Mouse (Mus musculus): Measurements from ENCODE around the gene Lzts3.
"Not testable (repeated sequence)": the region's sequence is repeated elsewhere in the genome, so short reads cannot be mapped to it uniquely, and the experiment has no call there.

Lzts3 gene

GRCm38 (mm10) chr2:130642684-130643369 is at the start of gene Lzts3:
Gene Lzts3, minus strand, starts transcription at chr2:130642803.
- DNase-seq (ENCODE audit: low read depth, low spot score) = peak; percentile 79

GRCm38 (mm10) chr2:130689011-130689410 is 46.4 kb upstream of the Lzts3 start:
- DNase-seq (ENCODE audit: low read depth, low spot score) = no peak

GRCm38 (mm10) chr2:130685426-130685825 is 42.8 kb upstream of the Lzts3 start:
- DNase-seq (ENCODE audit: low read depth, low spot score) = no peak

- no peak for DNase-seq (ENCODE audit: low read depth, low spot score)
Measured at GRCm38 (mm10) chr2:130681531-130681930, 38.9 kb upstream of the Lzts3 start.

DNA sequence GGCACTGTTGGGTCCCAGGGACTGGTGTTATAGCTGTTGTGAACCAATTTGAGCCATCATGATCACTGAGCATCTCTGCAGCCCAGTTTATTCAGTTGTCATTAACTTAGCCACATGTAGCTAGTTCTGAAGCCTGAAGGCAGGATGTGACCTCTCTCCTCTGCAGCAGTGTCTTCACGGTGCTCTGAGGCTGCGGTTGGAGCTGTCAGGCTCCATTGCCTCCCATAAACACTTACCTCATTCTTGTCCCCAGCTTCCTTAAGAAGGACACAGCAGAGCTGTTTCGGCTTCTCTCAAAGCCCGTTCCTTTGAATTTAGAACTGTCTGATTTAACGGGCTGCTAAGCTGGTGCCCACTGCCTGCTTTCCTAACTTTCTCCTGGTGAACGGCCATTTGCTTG is 37.3 kb upstream of the Lzts3 start:
- DNase-seq (ENCODE audit: low read depth, low spot score) = no peak

DNA sequence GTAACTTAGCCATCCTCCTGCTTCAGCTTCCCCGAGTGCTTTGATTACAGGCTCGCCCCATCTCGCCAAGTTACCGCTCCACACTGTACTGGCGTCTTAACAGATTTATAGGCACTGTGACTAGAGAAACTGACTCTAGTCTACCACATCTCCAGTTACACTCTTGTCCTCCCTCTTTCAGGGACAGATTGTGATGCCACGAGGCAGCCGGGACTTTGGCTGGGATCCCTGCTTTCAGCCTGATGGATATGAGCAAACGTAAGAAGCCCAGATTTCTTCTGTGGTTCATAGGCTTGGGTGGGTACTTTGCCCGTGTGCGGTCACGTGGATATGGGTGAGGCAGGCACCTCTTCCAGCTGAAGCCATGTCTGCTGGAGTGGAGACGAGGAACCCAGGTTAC is 36.6 kb upstream of the Lzts3 start:
- no peak for DNase-seq (ENCODE audit: low read depth, low spot score)

GRCm38 (mm10) chr2:130677211-130677610 is 34.6 kb upstream of the Lzts3 start:
- DNase-seq (ENCODE audit: low read depth, low spot score) = no peak

DNA sequence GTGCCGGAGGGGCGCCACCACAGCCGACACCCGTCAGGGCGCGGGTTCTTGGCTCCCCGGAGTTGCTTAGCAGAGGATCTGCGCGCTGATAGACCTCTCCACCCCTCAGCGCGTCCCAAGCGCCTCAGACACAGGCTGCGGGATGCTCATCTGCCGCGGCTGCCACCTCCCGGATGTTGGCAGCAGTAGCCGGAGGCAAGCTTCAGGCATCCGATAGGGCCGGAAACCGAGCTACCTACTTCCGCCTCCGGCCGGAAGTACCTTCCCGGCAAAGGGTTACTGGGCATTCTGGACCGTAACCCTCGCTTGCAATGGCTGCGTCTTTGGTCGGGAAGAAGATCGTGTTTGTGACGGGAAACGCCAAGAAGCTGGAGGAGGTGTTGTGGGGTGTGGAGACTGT is 25.0 kb upstream of the Lzts3 start, which contains the start of gene Itpa:
Itpa (plus strand) TSS at position 52 of the 400 bp plus-strand sequence.
- peak; percentile 77 for DNase-seq (ENCODE audit: low read depth, low spot score)

DNA sequence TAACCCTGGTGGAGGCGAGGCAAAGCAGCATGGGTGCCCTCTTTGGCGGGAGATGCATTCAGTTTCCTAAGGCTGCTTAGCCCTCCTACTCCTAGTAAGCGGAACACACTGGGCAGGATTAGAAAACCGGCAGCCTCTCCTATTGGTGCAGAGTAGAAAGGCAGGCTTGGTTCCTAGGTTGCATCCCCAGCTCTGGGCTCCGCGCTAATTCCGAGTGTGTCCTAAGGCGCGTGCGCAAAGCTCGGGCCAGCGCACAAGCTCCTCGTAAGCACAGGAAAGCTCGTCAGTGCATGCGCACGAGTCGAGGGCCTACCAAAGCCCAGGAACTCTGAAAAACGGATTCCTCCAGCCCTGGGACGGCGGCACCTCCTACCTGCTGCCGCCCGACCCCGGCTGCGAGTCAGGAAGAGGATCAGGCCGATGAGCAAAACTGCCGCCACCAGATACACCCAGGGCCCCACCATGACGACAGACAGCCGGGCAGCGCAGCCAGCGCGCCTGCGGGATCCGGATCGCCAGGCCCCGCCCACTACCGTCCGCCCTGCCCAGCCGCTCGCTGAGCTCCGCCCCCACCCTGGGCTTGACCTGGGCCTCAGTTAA is 21.6 kb upstream of the Lzts3 start, which contains the start of gene Ddrgk1:
Ddrgk1 (minus strand) TSS at position 558 of the 600 bp plus-strand sequence.
- DNase-seq (ENCODE audit: low read depth, low spot score) = peak; percentile 93

GRCm38 (mm10) chr2:130663342-130663741 is 20.7 kb upstream of the Lzts3 start:
- DNase-seq (ENCODE audit: low read depth, low spot score) = no peak

DNA sequence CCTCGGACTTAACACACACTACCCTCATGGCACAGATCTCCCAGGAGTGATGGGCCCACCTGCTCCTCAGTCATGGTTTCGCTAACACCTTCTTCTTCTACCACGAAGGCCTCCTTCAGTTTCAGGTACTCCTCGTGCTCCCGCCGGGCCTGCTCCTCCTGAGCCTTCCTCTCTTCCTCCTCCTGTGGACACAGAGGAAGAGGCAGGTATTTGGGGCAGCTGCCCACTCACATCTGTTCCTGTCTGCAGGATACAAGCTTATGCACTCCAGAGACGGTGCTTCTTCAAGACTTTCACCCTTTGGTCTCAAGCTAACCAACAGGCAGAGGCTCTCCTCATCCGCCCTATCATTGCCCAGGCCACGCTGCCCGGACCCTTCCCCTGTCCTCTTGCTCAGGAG is 15.9 kb upstream of the Lzts3 start:
- no peak for DNase-seq (ENCODE audit: low read depth, low spot score)

- DNase-seq (ENCODE audit: low read depth, low spot score) = no peak
Measured at GRCm38 (mm10) chr2:130657541-130657940, 14.9 kb upstream of the Lzts3 start.

GRCm38 (mm10) chr2:130656536-130656935 is 13.9 kb upstream of the Lzts3 start:
- no peak for DNase-seq (ENCODE audit: low read depth, low spot score)

- no peak for DNase-seq (ENCODE audit: low read depth, low spot score)
Measured at GRCm38 (mm10) chr2:130655660-130656339, 13.2 kb upstream of the Lzts3 start.

DNA sequence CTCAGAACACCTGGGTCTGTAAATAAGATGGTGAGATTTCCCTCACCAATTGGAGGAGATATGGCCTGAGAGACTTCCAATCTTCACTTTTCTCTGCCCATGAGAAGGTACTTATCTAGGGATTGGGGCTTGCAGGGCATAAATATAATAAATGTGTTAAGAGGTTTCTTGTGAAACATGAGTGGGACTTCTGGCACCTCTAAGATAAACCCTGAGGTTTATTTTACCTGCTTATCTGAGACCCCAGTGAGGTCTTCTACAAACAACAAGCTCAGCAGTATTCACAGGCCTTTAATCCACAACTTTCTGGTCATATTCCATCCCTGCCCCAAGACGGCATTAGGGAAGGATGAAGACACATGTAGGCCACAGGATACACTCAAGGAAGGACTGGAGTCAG is 11.2 kb upstream of the Lzts3 start:
- DNase-seq (ENCODE audit: low read depth, low spot score) = no peak

- no peak for DNase-seq (ENCODE audit: low read depth, low spot score)
Measured at GRCm38 (mm10) chr2:130653303-130653702, 10.7 kb upstream of the Lzts3 start.

DNA sequence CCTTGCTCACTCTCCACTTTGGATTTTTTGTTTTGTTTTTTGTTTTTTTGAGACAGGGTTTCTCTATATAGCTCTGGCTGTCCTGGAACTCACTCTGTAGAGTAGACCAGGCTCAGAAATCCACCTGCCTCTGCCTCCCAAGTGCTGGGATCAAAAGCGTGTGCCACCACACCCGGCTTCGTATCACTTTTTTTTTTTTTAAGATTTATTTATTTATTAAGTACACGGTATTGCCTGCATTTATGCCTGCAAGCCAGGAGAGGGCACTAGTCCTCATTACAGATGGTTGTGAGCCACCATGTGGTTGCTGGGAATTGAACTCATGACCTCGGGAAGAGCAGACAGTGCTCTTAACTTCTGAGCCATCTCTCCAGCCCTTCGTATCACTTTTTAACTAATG is 6.4 kb upstream of the Lzts3 start:
- DNase-seq (ENCODE audit: low read depth, low spot score) = not testable (repeated sequence)

DNA sequence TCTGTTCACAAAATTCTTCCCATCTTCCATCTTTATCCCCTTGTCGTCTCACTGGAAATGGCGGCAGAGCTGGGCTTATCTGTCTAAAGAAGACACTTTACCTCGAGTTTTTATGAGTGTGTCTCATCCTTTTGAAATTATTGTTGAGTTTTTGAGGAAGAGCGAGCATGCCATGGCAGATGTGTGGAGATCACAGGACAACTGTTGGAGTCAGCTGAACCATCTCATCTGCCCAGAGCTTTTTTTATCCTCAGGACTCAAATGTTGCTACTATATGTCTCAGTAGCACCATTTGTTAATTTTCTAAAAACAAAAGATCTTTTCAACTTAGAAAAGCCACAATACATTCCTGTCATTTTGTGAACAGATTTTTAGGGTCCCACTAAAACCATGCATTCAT is 2.6 kb upstream of the Lzts3 start:
- no peak for DNase-seq (ENCODE audit: low read depth, low spot score)

GRCm38 (mm10) chr2:130642197-130642660 is 374 bp downstream of the Lzts3 start:
- peak; percentile 28 for DNase-seq (ENCODE audit: low read depth, low spot score)

DNA sequence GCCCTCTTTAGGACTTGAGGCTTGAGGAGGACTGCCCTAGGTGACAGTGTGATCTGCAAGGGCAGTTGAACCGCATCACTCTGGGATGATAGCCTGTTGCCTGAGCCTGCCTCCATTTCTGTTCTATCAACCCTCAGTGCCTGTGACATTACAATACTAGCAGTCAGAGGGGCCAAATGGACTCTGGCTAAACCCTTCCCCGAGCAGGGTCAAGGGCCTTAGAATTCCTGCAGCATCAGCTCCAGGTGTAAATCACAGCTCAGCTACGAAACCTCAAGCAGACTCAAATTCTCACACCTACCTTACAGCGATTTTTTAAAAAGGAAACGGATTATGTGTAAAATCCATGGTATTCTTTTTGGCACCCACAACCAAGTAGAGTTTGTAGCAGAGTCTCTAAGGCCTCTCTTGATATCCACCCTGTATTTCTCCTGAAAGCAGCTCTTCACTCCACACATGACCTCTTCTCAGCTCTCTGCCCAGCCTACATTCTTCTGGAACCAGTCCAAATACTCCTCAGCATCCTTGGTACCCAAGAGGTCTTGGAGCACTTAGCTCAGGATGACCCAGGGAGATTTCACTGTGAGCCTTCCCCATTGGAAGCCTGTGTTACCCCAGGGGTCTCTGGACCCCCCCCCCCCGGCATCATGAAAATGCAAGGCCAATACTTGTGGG is 1.1 kb downstream of the Lzts3 start:
- DNase-seq (ENCODE audit: low read depth, low spot score) = no peak

DNA sequence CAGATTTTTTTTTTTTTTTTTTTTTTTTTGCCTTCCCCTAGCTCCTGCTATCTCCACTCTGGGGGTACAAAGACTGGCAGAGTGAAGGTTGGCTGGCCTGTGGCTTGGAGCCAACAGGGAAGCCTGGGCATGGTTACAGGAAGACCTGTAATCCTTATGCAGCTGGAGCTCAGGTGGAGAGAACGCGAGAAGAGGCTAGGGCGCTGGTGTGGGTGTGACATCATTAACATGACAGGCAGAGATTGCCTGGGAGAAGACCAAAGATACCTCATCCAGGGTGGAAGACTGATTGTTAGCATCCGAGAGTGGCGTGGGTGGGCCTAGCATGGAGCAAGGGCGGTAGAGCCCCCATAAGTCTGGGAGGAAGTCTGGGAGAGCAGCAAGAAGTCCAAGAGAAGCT is 3.3 kb downstream of the Lzts3 start:
- DNase-seq (ENCODE audit: low read depth, low spot score) = no peak

DNA sequence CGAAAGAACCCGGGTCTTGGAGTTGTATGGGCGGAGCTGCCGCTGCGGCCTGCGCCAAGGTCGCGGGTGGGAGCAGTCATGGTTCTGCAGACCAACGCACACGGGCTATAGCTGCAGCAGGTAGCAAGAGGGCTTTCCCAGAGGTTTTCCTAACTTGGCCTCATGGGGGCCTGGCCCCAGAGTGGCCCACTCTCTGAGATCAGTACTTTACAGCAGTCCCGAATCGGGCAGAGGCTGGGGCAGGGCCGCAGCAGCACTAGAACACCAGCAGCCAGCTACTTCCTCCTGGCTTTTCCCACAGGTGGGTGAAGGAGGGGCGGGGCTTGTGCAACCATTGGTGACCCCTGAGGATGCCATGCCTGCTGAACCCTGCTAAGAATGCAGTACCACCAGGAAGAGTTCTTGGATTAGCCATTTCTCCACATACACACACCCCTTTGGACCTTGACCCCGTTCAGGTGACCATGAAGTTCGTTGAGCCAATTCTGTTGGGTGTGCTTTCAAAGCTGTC is 4.4 kb downstream of the Lzts3 start:
- DNase-seq (ENCODE audit: low read depth, low spot score) = no peak
